Mouse (Mus musculus) lung, postnatal 0 days (tissue): Measurements from ENCODE around the gene Vdac1. TPM values are rescaled to one million over a fixed set of nuclear protein-coding genes. Genes with fewer than 3 reads are reported as not detected.
A peak's percentile ranks its signal among the peaks of the same experiment; 100 is the strongest.

ENCODE experiments used
- ATAC-seq: fragments of 200-750 bp; cut with Nextera tagmentation; 2 replicates; pipeline ENCODE4 v1.8.0; 2017; ENCODE audit warnings: moderate library complexity
- DNase-seq: peaks from one replicate; pipeline ENCODE4 v3.0.0-alpha.2; 2016; ENCODE audit warnings: low spot score
- H3K27ac ChIP-seq: fragments of 300-500 bp; sonication (generic); 2 replicates; pipeline ENCODE4 v1.5.1; 2014; ENCODE audit warnings: antibody characterized with exemption, mild to moderate bottlenecking, low read length, mixed read lengths
- H3K27me3 ChIP-seq: fragments of 300-500 bp; sonication (generic); replicated peaks from 2 replicates; pipeline ENCODE4 v1.6.1; 2014; ENCODE audit warnings: low read length, mixed read lengths; ENCODE audit not compliant: insufficient read depth
- H3K36me3 ChIP-seq: fragments of 300-500 bp; sonication (generic); 2 replicates; pipeline ENCODE4 v1.6.1; 2014; ENCODE audit warnings: low read length, mixed read lengths; ENCODE audit not compliant: insufficient read depth
- H3K4me1 ChIP-seq: fragments of 300-500 bp; sonication (generic); 2 replicates; pipeline ENCODE4 v1.6.1; 2014; ENCODE audit warnings: antibody characterized with exemption, low read depth, low read length, mixed read lengths; ENCODE audit not compliant: insufficient read depth
- H3K4me2 ChIP-seq: fragments of 300-500 bp; sonication (generic); replicated peaks from 2 replicates; pipeline ENCODE4 v1.6.1; 2014; ENCODE audit warnings: low read depth, mild to moderate bottlenecking, low read length, moderate library complexity, mixed read lengths
- H3K4me3 ChIP-seq: fragments of 300-500 bp; sonication (generic); 2 replicates; pipeline ENCODE4 v1.5.1; 2014; ENCODE audit warnings: low read depth, low read length
- H3K9ac ChIP-seq: fragments of 300-500 bp; sonication (generic); replicated peaks from 2 replicates; pipeline ENCODE4 v1.6.1; 2014; ENCODE audit warnings: low read depth, mild to moderate bottlenecking
- H3K9me3 ChIP-seq: fragments of 300-500 bp; sonication (generic); 2 replicates; pipeline ENCODE4 v1.6.1; 2016; ENCODE audit warnings: low read length, mixed read lengths
- CTCF ChIP-seq: IDR thresholded peaks from 2 replicates; pipeline ENCODE4 v1.5.1; 2016; ENCODE audit warnings: antibody characterized with exemption, mild to moderate bottlenecking
- EP300 ChIP-seq: IDR thresholded peaks from 2 replicates; pipeline ENCODE4 v1.6.1; 2016; ENCODE audit warnings: antibody characterized with exemption, mild to moderate bottlenecking, control low read depth
- WGBS: fragments of 180-500 bp; shearing (Covaris S2); extraction: QIAGEN DNeasy Blood & Tissue Kit; methylation state at CpG from one replicate; pipeline ENCODE4 v1.1.7; 2014; 5-methylcytosine and 5-hydroxymethylcytosine counted together
- polyA plus RNA-seq: library from polyadenylated mRNA; unstranded; fragments of >200 nt; fragmentation: Nextera tagmentation; extraction: Ambion mirVana; gene quantifications from 2 replicates; pipeline ENCODE4 v1.2.1, GENCODE M21; 2015

Gene Vdac1
- polyA plus RNA-seq, 1 experiment from 2014 or later, result 127 TPM

GRCm38 (mm10) chr11:52324442-52325367, 36.0 kb upstream of the Vdac1 start:
- WGBS, result 65% methylated on average over 23 of the region's 23 CpGs
- no peak overlapping the region for H3K9ac ChIP-seq
- no peaks in the 10 kb centered on the region for H3K27me3 ChIP-seq
- no peak for TF ChIP-seq EP300
- no peak for TF ChIP-seq CTCF
- DNase-seq (no peak), ATAC-seq (no peak)
- no peak overlapping the region for H3K4me2 ChIP-seq
- H3K27ac ChIP-seq, result no peak overlapping the region
- H3K4me1 ChIP-seq, result no peaks in the 10 kb centered on the region
- no peaks in the 10 kb centered on the region for H3K9me3 ChIP-seq
- H3K4me3 ChIP-seq, result no peak overlapping the region
- H3K36me3 ChIP-seq, result no peaks in the 10 kb centered on the region

GRCm38 (mm10) chr11:52327313-52327712, 33.3 kb upstream of the Vdac1 start:
- ATAC-seq, result no peak
- no peaks in the 10 kb centered on the region for H3K36me3 ChIP-seq
- H3K4me3 ChIP-seq, result no peak overlapping the region
- H3K27ac ChIP-seq, result no peak overlapping the region
- DNase-seq, result no peak
- TF ChIP-seq CTCF, result no peak
- TF ChIP-seq EP300, result no peak
- H3K27me3 ChIP-seq, result no peaks in the 10 kb centered on the region
- H3K4me1 ChIP-seq, result no peaks in the 10 kb centered on the region
- H3K4me2 ChIP-seq, result no peak overlapping the region
- no peaks in the 10 kb centered on the region for H3K9me3 ChIP-seq
- no peak overlapping the region for H3K9ac ChIP-seq
- 34% methylated on average over 3 of the region's 3 CpGs for WGBS

- Histone ChIP-seq H3K27ac (no peak overlapping the region), H3K9me3 (no peaks in the 10 kb centered on the region), H3K27me3 (no peaks in the 10 kb centered on the region), H3K4me1 (no peaks in the 10 kb centered on the region; the same call in 1 of the 2 replicates), H3K9ac (no peak overlapping the region), H3K4me3 (no peak overlapping the region), H3K4me2 (no peak overlapping the region), H3K36me3 (no peaks in the 10 kb centered on the region)
- WGBS, result 21% methylated on average over 16 of the region's 16 CpGs
- no peak for TF ChIP-seq EP300
- no peak for TF ChIP-seq CTCF
- DNase-seq (no peak), ATAC-seq (peak; percentile 21; the same call in 1 of the 2 replicates)
Observed at GRCm38 (mm10) chr11:52332421-52333118, 28.1 kb upstream of the Vdac1 start.

GRCm38 (mm10) chr11:52333616-52334015, 27.0 kb upstream of the Vdac1 start:
- TF ChIP-seq CTCF, result no peak
- TF ChIP-seq EP300, result no peak
- H3K9me3 ChIP-seq, result no peaks in the 10 kb centered on the region
- no peak overlapping the region for H3K4me3 ChIP-seq
- peaks cover 3% of the 10 kb centered on the region; the same call in 1 of the 2 replicates for H3K4me1 ChIP-seq
- no peak overlapping the region for H3K27ac ChIP-seq
- no peaks in the 10 kb centered on the region for H3K27me3 ChIP-seq
- H3K36me3 ChIP-seq, result no peaks in the 10 kb centered on the region
- no peak overlapping the region for H3K4me2 ChIP-seq
- WGBS, result 84% methylated on average over 13 of the region's 13 CpGs
- H3K9ac ChIP-seq, result no peak overlapping the region
- ATAC-seq (no peak), DNase-seq (no peak)

- peaks cover 3% of the 10 kb centered on the region; the same call in 1 of the 2 replicates for H3K4me1 ChIP-seq
- H3K9ac ChIP-seq, result no peak overlapping the region
- H3K4me3 ChIP-seq, result no peak overlapping the region
- H3K27me3 ChIP-seq, result no peaks in the 10 kb centered on the region
- peak; percentile 28 for TF ChIP-seq CTCF
- TF ChIP-seq EP300, result no peak
- H3K9me3 ChIP-seq, result no peaks in the 10 kb centered on the region
- no peak overlapping the region for H3K27ac ChIP-seq
- ATAC-seq (no peak), DNase-seq (no peak)
- H3K4me2 ChIP-seq, result no peak overlapping the region
- no peaks in the 10 kb centered on the region for H3K36me3 ChIP-seq
- 81% methylated on average over 4 of the region's 4 CpGs for WGBS
Observed at GRCm38 (mm10) chr11:52335263-52335662, 25.4 kb upstream of the Vdac1 start.

- no peaks in the 10 kb centered on the region for H3K36me3 ChIP-seq
- no peak overlapping the region for H3K9ac ChIP-seq
- H3K27ac ChIP-seq, result no peak overlapping the region
- ATAC-seq (peak; percentile 63), DNase-seq (peak; percentile 43)
- no peak for TF ChIP-seq CTCF
- 0 out of 2 replicates have a peak, but pooled peaks have one; percentile 10 for TF ChIP-seq EP300
- WGBS, result 37% methylated on average over 7 of the region's 7 CpGs
- peaks cover 3% of the 10 kb centered on the region; the same call in 1 of the 2 replicates for H3K4me1 ChIP-seq
- no peak overlapping the region for H3K4me2 ChIP-seq
- no peaks in the 10 kb centered on the region for H3K27me3 ChIP-seq
- no peak overlapping the region for H3K4me3 ChIP-seq
- H3K9me3 ChIP-seq, result no peaks in the 10 kb centered on the region
Observed at GRCm38 (mm10) chr11:52335924-52336323, 24.7 kb upstream of the Vdac1 start.
